Mouse (Mus musculus): Measurements from ENCODE around the gene 1700125H20Rik.
"Not testable (repeated sequence)": the region's sequence is repeated elsewhere in the genome, so short reads cannot be mapped to it uniquely, and the experiment has no call there.

Gene 1700125H20Rik

DNA sequence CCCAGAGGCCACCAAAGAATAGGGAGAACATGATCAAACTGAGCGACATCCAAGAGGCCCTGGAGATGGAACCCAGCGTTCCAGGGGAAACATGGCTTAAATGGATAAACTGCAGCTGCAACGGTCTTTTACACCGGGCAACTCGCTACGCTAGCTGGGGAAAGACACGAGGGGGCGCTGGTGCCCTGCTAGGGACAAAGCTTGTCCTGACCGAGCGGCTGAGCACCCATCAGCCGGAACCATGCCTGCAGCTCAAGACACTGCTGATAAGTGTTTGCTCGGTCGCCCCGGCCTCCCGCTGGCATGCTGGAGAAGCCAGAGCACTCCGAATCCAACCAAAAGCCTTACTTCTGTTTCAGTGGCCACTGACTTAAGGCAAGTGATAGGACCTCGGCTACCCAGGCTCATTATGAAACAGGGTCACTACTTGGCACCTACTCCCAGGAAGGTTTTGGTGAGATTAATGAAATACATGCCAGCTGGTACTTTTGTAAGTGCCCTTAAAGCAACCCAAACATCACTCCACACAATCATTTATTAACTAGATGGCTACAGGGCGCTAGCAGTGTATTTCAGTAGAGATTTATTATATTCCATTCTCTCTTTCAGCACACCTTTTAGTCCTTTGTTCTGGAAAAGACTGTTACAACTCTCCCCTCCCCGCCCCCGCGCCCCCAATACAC, at the start of gene 1700125H20Rik:
Gene 1700125H20Rik (plus strand): TSS at position 347 of the 683 bp plus-strand sequence.
- peak; percentile 86 for DNase-seq

DNA sequence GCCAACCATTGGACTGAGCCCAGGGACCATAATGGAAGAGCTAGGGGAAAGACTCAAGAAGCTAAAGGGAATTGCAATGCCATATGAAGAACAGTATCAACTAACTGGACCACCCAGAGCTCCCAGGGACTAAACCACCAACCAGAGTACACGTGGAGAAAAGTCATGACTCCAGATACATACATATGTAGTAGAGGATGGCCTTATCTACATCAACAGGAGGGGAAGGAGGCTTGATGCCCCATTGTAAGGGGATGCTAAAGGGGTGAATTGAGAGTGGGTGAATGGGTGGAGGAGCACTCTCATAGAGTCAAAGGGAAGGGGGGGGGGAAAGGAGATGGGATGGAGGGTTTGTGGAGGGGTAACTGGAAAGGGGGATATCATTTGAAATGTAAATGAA, 48.1 kb upstream of the 1700125H20Rik start:
- no peak for DNase-seq

DNA sequence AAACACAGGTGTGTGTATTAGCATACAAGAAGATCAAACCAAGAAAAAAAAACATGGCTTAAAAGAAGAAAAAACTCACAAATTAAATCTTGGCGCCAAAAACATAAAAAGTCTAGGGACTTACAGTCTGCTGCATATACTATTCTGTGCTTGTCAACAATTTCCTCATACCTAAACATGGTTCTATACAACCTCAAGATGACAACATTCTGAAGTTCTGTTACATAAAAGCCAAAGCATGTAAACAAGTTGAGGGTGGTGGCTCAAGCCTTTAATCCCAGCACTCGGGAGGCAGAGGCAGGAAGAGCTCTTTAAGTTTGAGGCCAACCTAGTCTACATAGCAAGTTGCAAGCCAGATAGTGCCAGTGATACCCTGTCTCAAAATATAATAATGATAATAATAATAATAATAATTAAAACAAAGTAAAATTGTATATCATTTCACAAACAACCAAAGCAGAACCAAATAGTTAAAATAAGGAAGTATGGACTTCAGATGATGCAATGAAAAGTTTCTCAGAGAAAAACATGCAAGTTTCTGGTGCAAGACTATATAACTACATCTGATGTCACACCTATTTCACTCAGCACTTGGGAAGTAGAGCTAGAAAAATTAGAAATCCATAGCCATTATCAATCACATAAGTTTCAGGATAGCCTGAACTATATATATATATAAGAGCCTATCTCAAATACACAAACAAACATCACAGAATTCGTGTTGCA, 46.8 kb upstream of the 1700125H20Rik start:
- DNase-seq = no peak

DNA sequence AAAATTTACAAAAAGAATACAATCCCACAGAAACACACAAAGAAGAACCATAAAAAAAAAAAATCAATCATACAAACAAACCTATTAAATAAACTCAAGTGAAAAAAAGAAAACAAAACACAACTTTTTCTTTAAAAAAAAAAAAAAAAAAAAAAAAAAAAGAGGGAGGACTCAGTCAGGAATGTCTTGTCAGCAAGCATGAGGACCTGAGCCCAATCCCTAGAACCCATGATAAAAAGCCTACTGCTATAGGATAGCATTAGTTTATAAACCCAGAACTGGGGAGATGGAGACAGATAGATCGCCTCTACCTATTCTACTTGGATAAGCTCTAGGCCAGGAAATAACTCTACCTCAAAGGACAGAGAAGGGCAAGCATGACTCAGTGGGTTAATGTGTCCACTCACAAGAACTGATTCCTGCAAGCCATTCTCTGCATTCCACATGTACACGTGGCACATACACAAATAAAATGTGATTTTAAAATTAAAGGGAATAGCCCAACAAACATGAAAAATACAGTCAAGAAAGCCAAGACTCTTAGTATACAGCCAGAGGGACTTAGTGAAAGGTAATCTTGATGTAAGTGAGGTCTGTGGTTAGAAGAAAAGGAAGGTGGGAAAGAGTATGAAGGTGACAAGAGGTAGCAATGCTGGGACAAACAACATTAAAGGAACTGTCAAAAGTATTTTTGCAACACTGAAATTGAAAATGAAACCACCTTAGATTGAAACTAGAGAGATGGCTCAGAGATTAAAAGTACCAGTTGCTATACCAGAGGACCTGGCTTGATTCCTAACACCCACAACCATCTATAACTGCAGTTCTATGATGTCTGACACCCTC, 43.7 kb upstream of the 1700125H20Rik start:
- no peak for DNase-seq

DNA sequence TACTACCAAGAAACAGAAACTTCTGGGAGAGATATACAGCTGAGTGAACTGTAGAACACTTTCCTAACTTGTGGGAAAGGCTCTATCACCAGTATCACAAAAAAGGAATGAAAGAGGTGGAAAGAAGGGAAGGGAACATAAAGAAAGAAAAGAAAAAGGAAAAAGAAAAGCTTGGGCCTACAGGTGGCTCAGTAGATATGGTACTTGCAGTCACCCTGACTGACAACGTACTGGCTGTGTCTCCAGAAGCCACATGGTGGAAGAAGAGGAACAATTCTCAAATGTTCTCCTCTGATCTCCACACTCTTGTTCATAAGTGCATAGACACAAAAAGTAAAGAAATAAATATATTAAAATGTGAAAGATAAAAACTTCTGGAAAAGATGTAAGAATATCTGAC, 41.3 kb upstream of the 1700125H20Rik start:
- no peak for DNase-seq

DNA sequence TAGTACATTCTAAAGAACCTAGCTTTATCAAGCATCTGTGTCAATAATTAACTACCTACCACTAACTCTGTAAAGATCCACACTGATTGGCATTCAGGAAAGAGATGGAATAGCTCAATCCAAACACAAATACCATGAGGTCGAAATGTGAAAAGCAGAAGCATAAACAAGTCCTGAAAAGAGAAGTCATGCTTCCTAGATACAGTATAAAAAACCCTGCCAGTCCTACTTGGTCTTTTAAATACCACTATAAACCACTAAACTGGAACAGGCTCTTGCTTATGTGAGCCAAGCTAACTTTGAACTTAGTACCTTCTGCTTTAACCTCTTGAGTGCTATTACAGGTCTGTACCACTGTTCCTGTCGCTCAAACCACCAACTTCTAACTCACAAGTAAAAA, 38.7 kb upstream of the 1700125H20Rik start:
- no peak for DNase-seq

DNA sequence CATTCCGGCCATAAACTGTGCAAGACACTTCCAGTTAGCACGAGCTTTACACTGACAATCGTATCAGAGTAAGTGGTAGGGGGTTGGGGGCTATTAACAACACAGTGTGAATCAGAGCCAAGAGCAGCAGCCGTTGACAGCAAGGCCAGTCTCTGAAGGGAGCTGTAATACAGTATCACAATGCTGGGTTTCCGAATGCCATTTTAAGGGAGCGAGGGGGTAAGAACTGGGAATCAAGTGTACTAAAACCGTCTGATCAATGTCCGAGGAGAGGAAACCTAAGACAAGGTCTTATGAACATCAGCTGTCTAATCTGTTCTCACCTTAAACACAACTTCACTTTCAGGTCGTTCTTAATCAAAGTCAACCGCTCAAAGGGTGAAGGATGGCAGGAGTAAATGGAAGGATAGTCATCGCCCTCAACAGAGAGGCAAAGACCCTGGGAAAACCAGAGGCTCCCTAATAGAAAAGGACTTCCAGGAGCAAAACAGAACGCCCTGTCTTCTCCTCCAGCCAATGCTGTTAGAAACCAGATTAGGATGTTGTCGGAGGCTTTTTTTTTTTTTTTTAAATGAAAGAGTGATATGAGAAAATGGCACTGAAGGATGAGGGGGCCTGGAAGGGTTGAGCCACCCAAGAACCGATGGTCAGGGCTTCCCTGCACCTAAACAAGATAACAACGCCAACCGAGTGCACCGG, 31.3 kb upstream of the 1700125H20Rik start:
- DNase-seq = peak; percentile 57

DNA sequence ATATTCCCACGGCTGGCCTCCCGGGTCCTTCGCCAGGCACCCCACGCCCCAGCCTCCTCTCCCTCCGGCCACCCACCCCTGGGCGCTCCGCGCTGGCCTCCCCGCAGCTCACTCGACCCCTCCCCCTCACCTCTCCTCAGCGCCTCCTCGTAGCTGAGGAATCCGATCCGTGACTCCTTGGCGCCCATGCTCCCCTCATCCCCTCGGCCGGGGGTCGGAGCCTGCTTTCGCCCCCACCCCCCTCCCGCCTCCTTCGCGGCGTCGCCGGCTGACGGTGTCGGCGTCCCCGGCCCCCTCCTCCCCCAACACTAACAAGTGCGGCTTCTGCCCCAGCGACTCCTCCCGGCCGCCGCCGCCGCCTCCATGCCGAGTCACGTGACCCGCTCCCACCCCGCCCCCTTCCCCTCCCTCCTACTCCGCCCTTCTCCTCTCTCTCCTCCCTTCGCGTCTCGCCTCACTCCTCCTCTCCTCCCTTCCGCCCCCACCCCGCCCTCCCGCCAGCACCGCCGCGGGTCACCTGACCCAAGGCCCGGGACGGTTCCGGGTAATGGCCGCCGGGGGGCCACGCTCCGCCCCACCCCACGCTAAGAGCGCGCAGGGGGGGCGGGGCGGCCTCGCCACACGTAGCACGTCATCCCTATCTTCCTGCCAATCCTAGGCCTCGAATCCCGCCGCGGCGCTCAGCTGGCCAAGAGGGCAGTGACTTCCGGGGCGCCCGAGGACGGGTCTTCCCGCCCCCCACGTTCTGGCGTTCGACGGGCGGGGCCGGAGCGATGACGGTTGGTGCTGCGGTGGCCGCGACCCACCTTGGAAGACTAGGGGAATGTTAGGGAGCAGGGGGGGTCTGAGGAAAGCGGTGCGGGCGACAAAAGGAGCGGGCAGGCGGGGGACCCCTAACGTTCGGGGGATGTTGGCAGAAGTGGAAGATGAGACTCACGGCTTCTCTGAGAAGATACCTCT, 30.3 kb upstream of the 1700125H20Rik start, which contains the start of gene Usp32:
Gene Usp32 (minus strand): TSS at position 581 of the 960 bp plus-strand sequence.
- peak; percentile 98 for DNase-seq

DNA sequence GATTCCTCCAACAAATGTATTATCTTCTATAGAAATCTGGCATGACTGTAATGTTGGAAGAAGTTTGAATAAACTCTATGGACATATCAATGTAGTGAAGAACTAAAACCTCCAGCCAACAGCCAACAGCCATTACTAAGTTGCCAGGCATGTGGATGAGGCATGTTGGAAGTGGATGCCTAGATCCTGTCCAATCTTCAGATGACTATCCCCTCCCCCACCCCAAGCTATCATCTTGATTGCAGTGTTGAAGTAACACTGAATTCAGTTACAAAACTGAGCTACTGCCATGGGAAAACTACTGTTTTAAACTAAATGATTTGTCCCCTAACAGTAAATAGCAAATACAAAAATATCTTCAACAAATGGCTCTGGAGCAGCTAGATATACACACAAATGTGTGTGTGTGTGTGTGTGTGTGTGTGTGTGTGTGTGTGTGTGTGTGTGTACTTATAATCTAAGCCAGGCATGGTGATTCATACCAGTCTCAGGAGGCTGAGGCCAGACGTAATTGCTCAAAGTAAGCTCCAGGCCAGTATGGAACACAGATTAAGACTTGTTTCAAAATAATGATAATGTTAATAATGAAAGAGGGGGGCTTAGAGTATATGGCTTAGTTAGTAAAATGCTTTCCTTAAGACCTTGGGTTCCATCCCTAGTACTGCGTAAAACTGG, 17.8 kb upstream of the 1700125H20Rik start:
- no peak for DNase-seq

DNA sequence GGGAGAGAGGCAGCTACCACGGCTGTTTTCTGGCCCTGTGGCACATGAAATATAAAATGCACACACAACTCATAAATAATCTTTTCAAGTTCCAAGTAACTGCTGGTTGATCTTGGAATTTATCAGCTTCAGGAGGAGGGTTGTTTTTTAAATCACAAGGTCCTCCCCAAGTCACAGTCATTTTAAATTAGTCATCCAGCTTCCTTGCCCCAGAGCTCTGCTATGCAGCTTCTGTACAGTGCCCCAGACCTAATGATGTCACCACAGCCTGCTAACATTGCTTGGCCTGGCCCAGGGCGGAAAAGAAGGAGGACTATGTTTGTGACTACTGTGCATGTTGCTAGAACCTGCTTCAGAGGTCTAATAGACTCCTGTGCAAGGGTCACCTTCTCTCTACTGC, 12.9 kb upstream of the 1700125H20Rik start:
- no peak for DNase-seq

DNA sequence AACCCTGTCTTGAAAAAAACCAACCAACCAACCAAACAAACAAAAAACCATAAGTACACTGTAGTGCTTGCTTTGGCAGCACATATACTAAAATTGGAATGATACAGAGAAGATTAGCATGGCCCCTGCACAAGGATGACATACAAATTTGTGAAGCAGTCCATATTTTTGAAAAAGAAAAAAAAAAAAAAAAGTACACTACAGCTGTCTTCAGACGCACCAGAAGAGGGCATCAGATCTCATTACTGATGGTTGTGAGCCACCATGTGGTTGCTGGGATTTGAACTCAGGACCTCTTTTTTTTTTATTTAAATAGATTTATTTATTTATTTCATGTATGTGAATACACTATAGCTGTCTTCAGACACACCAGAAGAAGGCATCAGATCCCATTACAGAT, 7.2 kb upstream of the 1700125H20Rik start:
- DNase-seq = not testable (repeated sequence)

DNA sequence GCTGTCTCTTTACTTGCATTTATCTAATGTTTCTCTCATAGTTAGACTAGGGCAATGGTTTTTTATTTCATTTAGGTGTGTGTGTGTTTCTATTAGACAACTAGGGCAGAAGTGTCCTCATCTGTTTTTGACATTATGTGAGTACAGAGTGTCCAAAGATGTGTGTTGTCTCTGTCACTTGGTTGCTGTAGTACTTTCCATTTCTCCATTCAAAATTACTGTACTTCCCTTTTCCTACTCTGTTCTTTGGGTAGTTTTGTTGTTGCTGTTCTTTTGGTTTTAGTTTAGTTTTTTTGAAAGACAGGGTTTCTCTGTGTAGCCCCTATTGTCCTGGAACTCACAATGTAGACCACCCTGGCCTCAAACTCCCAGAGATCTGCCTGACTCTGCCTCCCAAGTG, 5.8 kb upstream of the 1700125H20Rik start:
- DNase-seq = no peak

DNA sequence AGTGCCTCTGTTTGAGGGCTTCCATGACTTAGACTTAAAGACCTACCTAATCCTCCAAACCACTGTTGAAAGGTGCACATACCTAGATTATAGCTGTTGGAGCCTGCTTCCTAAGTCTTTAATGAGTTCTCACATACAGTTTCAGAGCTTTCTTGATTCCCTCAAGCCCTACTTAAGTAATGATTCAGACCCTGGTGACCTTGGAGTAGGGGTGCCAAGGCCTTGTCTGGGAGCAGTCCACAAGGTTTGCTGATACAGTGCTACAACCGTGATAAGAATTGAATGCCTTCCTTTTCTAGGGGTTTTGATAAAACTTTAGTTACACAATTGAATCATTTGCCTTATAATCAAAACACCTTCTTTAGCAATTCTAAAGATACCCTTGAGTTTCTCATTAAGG, 2.7 kb upstream of the 1700125H20Rik start:
- no peak for DNase-seq

DNA sequence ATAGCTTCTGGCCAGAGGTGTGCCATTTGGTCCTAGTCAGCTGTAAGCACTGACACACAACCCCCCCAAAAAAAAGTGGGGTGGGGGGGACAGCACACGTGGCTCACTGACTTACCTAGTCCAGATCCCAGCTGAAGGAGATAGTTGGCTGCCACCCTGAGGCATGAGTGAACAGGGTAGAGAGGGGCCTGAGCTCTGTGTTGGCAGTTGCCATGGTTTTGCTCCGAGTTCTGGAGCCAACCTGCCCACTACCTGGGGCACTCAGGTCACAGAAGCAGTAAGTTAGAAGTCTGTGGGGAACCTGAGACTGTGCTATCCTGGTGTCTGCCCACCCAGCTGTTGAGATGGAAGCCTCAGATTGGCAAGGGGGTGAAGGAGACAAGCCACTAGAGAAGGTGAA, 629 bp downstream of the 1700125H20Rik start:
- no peak for DNase-seq

DNA sequence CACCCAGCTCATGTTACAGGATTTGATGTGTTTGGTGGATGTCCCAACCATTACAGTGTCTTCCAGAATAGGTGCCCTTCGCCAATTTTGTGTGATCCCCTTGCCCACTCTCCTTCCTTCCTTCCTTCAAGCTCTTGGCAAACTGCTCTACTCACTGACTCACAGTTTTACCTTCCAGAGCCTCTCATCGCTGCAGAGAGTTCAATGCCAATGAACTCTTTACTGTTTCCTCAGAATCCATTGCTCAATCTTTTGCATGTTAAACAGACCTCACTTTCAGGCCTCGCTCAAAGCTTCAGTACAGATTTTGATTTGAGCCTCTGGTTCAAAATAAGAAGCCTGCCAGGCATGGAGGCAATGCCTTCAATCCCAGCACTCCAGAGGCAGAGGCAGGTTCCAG, 5.7 kb downstream of the 1700125H20Rik start:
- no peak for DNase-seq

DNA sequence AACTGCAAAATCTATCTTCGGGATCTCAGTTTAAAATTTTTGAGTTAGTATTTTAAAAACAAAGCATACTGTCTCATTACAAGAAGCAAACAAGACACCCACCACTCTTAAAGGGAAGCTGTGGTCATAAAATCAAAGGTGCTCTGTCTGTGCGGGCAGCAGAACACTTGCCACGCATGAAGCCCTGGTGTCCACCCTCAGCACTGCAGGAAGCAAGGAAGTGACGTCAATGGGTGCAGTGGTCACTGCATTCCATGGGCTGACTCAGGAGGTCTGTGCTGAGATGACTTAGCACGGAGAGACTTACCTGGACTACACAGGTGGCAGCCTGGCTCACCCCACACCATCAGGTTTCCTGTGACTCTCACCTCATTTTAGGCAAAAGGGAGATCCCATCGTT, 7.6 kb downstream of the 1700125H20Rik start:
- DNase-seq = no peak

DNA sequence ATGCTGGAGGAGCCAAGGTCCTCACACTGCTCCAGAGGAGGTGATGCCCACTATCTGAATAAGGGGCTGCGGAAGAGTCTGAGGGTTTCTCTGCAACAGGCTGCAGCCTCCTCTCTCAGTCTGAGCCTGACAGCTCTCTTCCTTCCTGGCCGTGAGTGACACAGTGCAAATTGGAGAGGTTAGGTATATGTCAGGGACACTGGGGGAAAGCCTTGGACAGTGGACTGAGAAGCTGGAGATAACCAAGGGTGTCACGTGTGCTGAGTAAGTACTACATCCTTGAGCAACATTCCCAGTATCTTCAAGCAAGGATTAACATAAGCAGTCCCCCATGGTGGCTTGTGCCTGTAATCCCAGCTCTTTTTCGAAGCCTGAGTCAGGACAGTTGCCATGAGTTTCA, 8.2 kb downstream of the 1700125H20Rik start:
- no peak for DNase-seq

DNA sequence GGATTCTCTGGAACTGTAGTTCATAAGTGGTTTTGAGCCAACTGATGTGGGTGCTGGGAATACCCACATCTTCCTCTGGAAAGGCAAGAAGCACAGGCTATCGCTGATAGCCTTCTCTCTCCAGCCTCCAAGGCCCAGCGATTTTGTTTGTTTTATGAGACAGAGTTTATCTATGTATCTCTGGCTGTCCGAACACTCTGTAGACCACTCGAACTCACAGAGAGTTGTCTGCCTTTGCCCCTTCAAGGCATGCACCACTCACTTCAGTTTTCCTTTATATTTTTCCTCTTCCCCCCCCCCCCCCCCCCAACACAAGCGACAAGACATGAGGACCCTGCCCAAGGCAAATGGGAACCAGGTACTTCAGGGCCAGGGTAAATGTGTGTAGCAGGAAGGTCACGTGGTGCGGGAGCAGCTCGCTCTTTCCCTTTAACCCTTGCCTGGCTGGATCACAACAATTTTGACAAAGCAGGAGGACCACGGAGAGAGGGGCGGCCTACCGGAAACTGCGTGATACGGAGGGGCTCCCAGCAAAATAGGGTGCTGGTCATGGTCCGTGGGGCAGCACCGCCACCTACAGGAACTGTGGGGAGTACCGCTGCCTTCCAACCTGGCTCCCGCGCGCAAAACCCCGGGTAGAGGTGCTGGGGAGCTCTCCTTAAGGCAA, 12.5 kb downstream of the 1700125H20Rik start:
- DNase-seq = peak; percentile 72

DNA sequence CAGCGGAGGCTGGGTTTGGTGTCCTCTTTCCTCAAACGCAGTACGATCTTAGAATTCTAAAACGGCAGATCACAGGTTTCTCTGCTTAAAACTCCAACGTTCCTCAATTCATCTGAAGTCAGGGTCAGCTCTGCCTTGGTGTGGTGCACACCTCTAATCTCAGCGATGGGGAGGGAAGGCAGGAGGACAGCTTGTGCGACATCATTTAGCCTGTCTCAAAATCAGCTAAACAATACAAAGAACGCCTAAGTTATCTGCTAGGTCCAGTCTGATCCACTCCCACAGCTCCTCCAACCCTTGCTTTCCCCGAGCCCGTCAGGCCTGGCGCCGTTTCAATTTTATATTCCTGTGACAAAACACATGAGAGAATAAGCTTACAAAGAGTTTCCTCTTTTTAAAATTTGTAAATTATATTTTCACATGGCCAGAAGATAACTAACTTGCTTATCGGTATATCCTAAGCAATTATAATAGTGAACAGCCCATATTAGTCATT, 13.1 kb downstream of the 1700125H20Rik start:
- no peak for DNase-seq

DNA sequence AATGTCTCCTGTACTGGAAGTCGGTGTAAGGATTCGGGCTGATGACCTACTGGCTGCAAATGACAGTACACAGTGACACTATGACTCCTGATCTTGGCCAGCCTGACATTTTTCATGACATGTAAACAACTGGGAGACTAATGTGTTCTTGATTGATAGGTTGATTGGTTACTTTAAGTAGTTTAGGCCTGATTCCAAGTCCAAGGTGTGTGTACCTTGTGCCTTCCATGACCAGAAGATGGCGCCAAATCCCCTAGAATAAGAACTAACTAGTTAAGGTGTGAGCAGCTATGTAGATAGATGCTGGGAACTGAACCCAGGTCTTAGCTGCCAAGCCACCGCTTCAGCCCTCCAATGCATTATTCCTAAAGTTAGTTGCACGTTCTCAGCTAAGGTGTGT, 13.9 kb downstream of the 1700125H20Rik start:
- peak; percentile 43 for DNase-seq

Measured in cerebellum, adult 9-11 months (tissue).